Mouse (Mus musculus) limb, embryonic 14.5 days (tissue): ENCODE measurements at regions not wholly inside any gene's neighbourhood (a gene's known extent, or its start where the extent isn't known, plus 50 kb on each side); places are given as distances from the start of the nearest gene placed in this dataset.
A peak's percentile ranks its signal among the peaks of the same experiment; 100 is the strongest.

Source experiments
- ATAC-seq: fragments of 200-750 bp; cut with Nextera tagmentation; 2 replicates; pipeline ENCODE4 v1.8.0; 2017; ENCODE audit warnings: low read depth, moderate number of reproducible peaks, moderate TSS enrichment; ENCODE audit not compliant: low FRiP score
- DNase-seq: peaks from one replicate; pipeline ENCODE4 v3.0.0-alpha.2; 2015; ENCODE audit warnings: low spot score
- H3K27ac ChIP-seq: fragments of 300-500 bp; sonication (generic); replicated peaks from 2 replicates; pipeline ENCODE4 v1.5.1; 2014; ENCODE audit warnings: low read depth, mild to moderate bottlenecking, low read length, moderate library complexity, mixed read lengths
- H3K27me3 ChIP-seq: fragments of 300-500 bp; sonication (generic); 2 replicates; pipeline ENCODE4 v1.6.1; 2014; ENCODE audit warnings: low read length, mixed read lengths; ENCODE audit not compliant: control insufficient read depth, insufficient read depth
- H3K36me3 ChIP-seq: fragments of 300-500 bp; sonication (generic); 2 replicates; pipeline ENCODE4 v1.6.1; 2014; ENCODE audit warnings: mild to moderate bottlenecking, low read length, moderate library complexity, mixed read lengths; ENCODE audit not compliant: control insufficient read depth, insufficient read depth
- H3K4me1 ChIP-seq: fragments of 300-500 bp; sonication (generic); 2 replicates; pipeline ENCODE4 v1.6.1; 2014; ENCODE audit warnings: antibody characterized with exemption, low read length, mixed read lengths; ENCODE audit not compliant: control insufficient read depth, insufficient read depth
- H3K4me2 ChIP-seq: fragments of 300-500 bp; sonication (generic); replicated peaks from 2 replicates; pipeline ENCODE4 v1.6.1; 2014; ENCODE audit warnings: low read depth, mild to moderate bottlenecking, low read length, moderate library complexity; ENCODE audit not compliant: severe bottlenecking
- H3K4me3 ChIP-seq: fragments of 300-500 bp; sonication (generic); replicated peaks from 2 replicates; pipeline ENCODE4 v1.5.1; 2014; ENCODE audit warnings: low read length
- H3K9ac ChIP-seq: fragments of 300-500 bp; sonication (generic); 2 replicates; pipeline ENCODE4 v1.6.1; 2014; ENCODE audit warnings: mild to moderate bottlenecking, low read depth, low read length, moderate library complexity; ENCODE audit not compliant: severe bottlenecking
- H3K9me3 ChIP-seq: fragments of 300-500 bp; sonication (generic); 2 replicates; pipeline ENCODE4 v1.6.1; 2016; ENCODE audit warnings: low read length; ENCODE audit not compliant: control insufficient read depth
- POLR2A ChIP-seq: fragments of 200-500 bp; IDR thresholded peaks from 2 replicates; pipeline ENCODE4 v1.8.0; 2012; ENCODE audit warnings: inconsistent platforms, mild to moderate bottlenecking, moderate library complexity, borderline replicate concordance; ENCODE audit not compliant: insufficient read depth, insufficient read length; ENCODE audit errors: extremely low read depth
- WGBS: fragments of 180-500 bp; shearing (Covaris S2); extraction: QIAGEN DNeasy Blood & Tissue Kit; methylation state at CpG from one replicate; pipeline ENCODE4 v1.1.7; 2014; 5-methylcytosine and 5-hydroxymethylcytosine counted together

- no peak for TF ChIP-seq POLR2A
Measured at GRCm38 (mm10) chr5:29116942-29117341, 78.8 kb upstream of the Rnf32 start.

GRCm38 (mm10) chr5:29112531-29112930 is 83.3 kb upstream of the Rnf32 start:
- no peak for DNase-seq
- Histone ChIP-seq H3K27me3 (no peaks in the 10 kb centered on the region), H3K4me3 (no peak overlapping the region), H3K27ac (no peak overlapping the region), H3K4me2 (no peak overlapping the region), H3K4me1 (no peaks in the 10 kb centered on the region), H3K36me3 (no peaks in the 10 kb centered on the region), H3K9ac (no peak overlapping the region), H3K9me3 (no peaks in the 10 kb centered on the region)
- no peak for ATAC-seq
- no peak for TF ChIP-seq POLR2A

More at GRCm38 (mm10) chr5:29116942-29117341, 78.8 kb upstream of the Rnf32 start:
- Histone ChIP-seq H3K9me3 (no peaks in the 10 kb centered on the region), H3K27ac (no peak overlapping the region), H3K9ac (no peak overlapping the region), H3K4me3 (no peak overlapping the region), H3K4me2 (no peak overlapping the region), H3K27me3 (no peaks in the 10 kb centered on the region), H3K4me1 (no peaks in the 10 kb centered on the region), H3K36me3 (no peaks in the 10 kb centered on the region)
- ATAC-seq: no peak
- WGBS: 56% methylated on average over 2 of the region's 2 CpGs
- no peak for DNase-seq

- Histone ChIP-seq H3K4me2 (no peak overlapping the region), H3K9me3 (no peaks in the 10 kb centered on the region), H3K27me3 (no peaks in the 10 kb centered on the region), H3K36me3 (no peaks in the 10 kb centered on the region), H3K27ac (no peak overlapping the region), H3K9ac (no peak overlapping the region), H3K4me1 (no peaks in the 10 kb centered on the region), H3K4me3 (no peak overlapping the region)
- TF ChIP-seq POLR2A: no peak
- ATAC-seq: no peak
- no peak for DNase-seq
Measured at GRCm38 (mm10) chr5:29107276-29107675, 88.5 kb upstream of the Rnf32 start.

- no peak for TF ChIP-seq POLR2A
- no peak overlapping the region for H3K4me3 ChIP-seq
- H3K36me3 ChIP-seq: no peaks in the 10 kb centered on the region
- no peak overlapping the region for H3K27ac ChIP-seq
- no peaks in the 10 kb centered on the region for H3K27me3 ChIP-seq
- WGBS: 86% methylated on average over 1 of the region's 1 CpGs
- H3K9me3 ChIP-seq: no peaks in the 10 kb centered on the region
- DNase-seq: no peak
- no peaks in the 10 kb centered on the region for H3K4me1 ChIP-seq
- no peak overlapping the region for H3K4me2 ChIP-seq
- no peak for ATAC-seq
- no peak overlapping the region for H3K9ac ChIP-seq
Measured at GRCm38 (mm10) chr5:29083288-29083687, 112.5 kb upstream of the Rnf32 start.

GRCm38 (mm10) chr5:29054393-29054792 is 141.4 kb upstream of the Rnf32 start:
- H3K9me3 ChIP-seq: no peaks in the 10 kb centered on the region
- DNase-seq: no peak
- H3K9ac ChIP-seq: no peak overlapping the region
- WGBS: 86% methylated on average over 1 of the region's 1 CpGs
- no peak overlapping the region for H3K4me2 ChIP-seq
- no peaks in the 10 kb centered on the region for H3K4me1 ChIP-seq
- no peak for ATAC-seq
- H3K4me3 ChIP-seq: no peak overlapping the region
- no peaks in the 10 kb centered on the region for H3K36me3 ChIP-seq
- no peak for TF ChIP-seq POLR2A
- no peak overlapping the region for H3K27ac ChIP-seq
- H3K27me3 ChIP-seq: no peaks in the 10 kb centered on the region

- H3K4me3 ChIP-seq: no peak overlapping the region
- H3K9ac ChIP-seq: no peak overlapping the region
- peak; percentile 46 for DNase-seq
- no peaks in the 10 kb centered on the region for H3K27me3 ChIP-seq
- H3K9me3 ChIP-seq: no peaks in the 10 kb centered on the region
- no peaks in the 10 kb centered on the region for H3K4me1 ChIP-seq
- ATAC-seq: no peak
- TF ChIP-seq POLR2A: no peak
- 63% methylated on average over 20 of the region's 20 CpGs for WGBS
- H3K36me3 ChIP-seq: no peaks in the 10 kb centered on the region
- no peak overlapping the region for H3K4me2 ChIP-seq
- H3K27ac ChIP-seq: no peak overlapping the region
Measured at GRCm38 (mm10) chr5:29036636-29037035, 159.2 kb upstream of the Rnf32 start.
